8 mouse cellular contexts compared by ENCODE assay signal in genomic region chr6:125418744-125419143, GRCm38 (mm10). TPM values are rescaled to one million over a fixed set of nuclear protein-coding genes. Genes with fewer than 3 reads are reported as not detected.
A peak's percentile ranks its signal among the peaks of the same experiment; 100 is the strongest.
DNase-seq lines count a peak whose midpoint lies in the region; ATAC-seq and TF ChIP-seq lines count a peak whose summit lies in the region.

No protein-coding gene starts in this region.

- peak; percentile 93 for TF ChIP-seq CTCF in forebrain, postnatal 0 days (IDR thresholded peaks at IDR 0.05; ENCODE audit: low read depth)
- TF ChIP-seq CTCF in layer of hippocampus, adult 2 months (conservative IDR thresholded peaks at IDR 0.05), result peak; percentile 88
- peak; percentile 93 for TF ChIP-seq CTCF in lung, postnatal 0 days (IDR thresholded peaks at IDR 0.05)

- peak; percentile 94 for ATAC-seq in forebrain, postnatal 0 days
- ATAC-seq in hematopoietic stem cell, adult 5-6 weeks (replicated peaks in 1 of 2; ENCODE audit: insufficient read depth in 1 of 2, low FRiP score in 2 of 2, low TSS enrichment in 1 of 2, low read depth in 1 of 2, poor library complexity in 2 of 2, severe bottlenecking in 2 of 2), result peak; percentile 60 to 73
- ATAC-seq in lung, postnatal 0 days, result peak; percentile 78

- H3K27ac ChIP-seq in forebrain, postnatal 0 days (ENCODE audit: low read depth, low read length), result no peak overlapping the region
- H3K27ac ChIP-seq in layer of hippocampus, adult 2 months, result no peak overlapping the region
- H3K27ac ChIP-seq in lung, postnatal 0 days (ENCODE audit: low read length), result no peak overlapping the region

- H3K27me3 ChIP-seq in forebrain, postnatal 0 days (ENCODE audit: insufficient read depth, low read length), result no peaks in the 10 kb centered on the region
- no peaks in the 10 kb centered on the region for H3K27me3 ChIP-seq in lung, postnatal 0 days (replicated peaks; ENCODE audit: insufficient read depth, low read length)

- peak; percentile 71 for DNase-seq in MEL-GATA-1-ER (ENCODE audit: extremely low read depth, low read depth)
- peak; percentile 36 for DNase-seq in cerebellum, adult 11-12 months
- peak; percentile 92 for DNase-seq in forebrain, postnatal 0 days
- peak; percentile 66 to 91 for DNase-seq in layer of hippocampus, adult 2 months (ENCODE audit: low spot score in 2 of 2)
- peak; percentile 90 for DNase-seq in lung, postnatal 0 days (ENCODE audit: low spot score)
- DNase-seq in ovary, postnatal 14 days (ENCODE audit: low spot score), result peak; percentile 86
- DNase-seq in thymus, postnatal 10 days (ENCODE audit: low spot score in 2 of 2), result peak; percentile 40 to 85

- no peak overlapping the region for H3K4me2 ChIP-seq in forebrain, postnatal 0 days (ENCODE audit: low read depth)
- no peak overlapping the region for H3K4me2 ChIP-seq in lung, postnatal 0 days (replicated peaks; ENCODE audit: low read depth, low read length)

- no peak for TF ChIP-seq EP300 in lung, postnatal 0 days (IDR thresholded peaks at IDR 0.05)

- no peak overlapping the region for H3K9ac ChIP-seq in forebrain, postnatal 0 days
- no peak overlapping the region for H3K9ac ChIP-seq in lung, postnatal 0 days (replicated peaks; ENCODE audit: low read depth)

- no peak overlapping the region for H3K4me3 ChIP-seq in forebrain, postnatal 0 days (ENCODE audit: low read depth, low read length)
- no peak overlapping the region for H3K4me3 ChIP-seq in layer of hippocampus, adult 2 months
- no peak overlapping the region for H3K4me3 ChIP-seq in lung, postnatal 0 days (ENCODE audit: low read depth, low read length)

- H3K36me3 ChIP-seq in forebrain, postnatal 0 days (ENCODE audit: insufficient read depth), result no peaks in the 10 kb centered on the region
- no peaks in the 10 kb centered on the region for H3K36me3 ChIP-seq in lung, postnatal 0 days (ENCODE audit: insufficient read depth, low read length)

- 16% methylated on average over 9 of the region's 9 CpGs for WGBS in forebrain, postnatal 0 days
- WGBS in lung, postnatal 0 days, result 3% methylated on average over 9 of the region's 9 CpGs

- no peaks in the 10 kb centered on the region for H3K9me3 ChIP-seq in forebrain, postnatal 0 days (ENCODE audit: low read length)
- H3K9me3 ChIP-seq in lung, postnatal 0 days (ENCODE audit: low read length), result no peaks in the 10 kb centered on the region

- H3K4me1 ChIP-seq in forebrain, postnatal 0 days (ENCODE audit: insufficient read depth), result no peaks in the 10 kb centered on the region; the same call in 1 of the 2 replicates
- H3K4me1 ChIP-seq in lung, postnatal 0 days (ENCODE audit: insufficient read depth, low read depth, low read length), result no peaks in the 10 kb centered on the region; the same call in 1 of the 2 replicates

RNA-seq across cellular contexts. Expression of gene Plekhg6, which starts 38.2 kb away (rescaled TPM):
- 0.15 and 1.00 TPM in 2 replicates for total RNA-seq in forebrain, postnatal 0 days (2014; rRNA removed)
- polyA plus RNA-seq in forebrain, postnatal 0 days (2015; fragmentation: Nextera tagmentation; extraction: Ambion mirVana), result 0.16 TPM in 2 replicates
- total RNA-seq in hematopoietic stem cell, adult 5-6 weeks (2017), result 0.19 and 0.25 TPM in 2 replicates
- total RNA-seq in layer of hippocampus, adult 2 months (2021), result under 1 TPM in 1 of 2 experiments, not detected in 1; 0.17 TPM
- polyA plus RNA-seq in lung, postnatal 0 days (2015; fragmentation: Nextera tagmentation; extraction: Ambion mirVana), result 0.50 and 0.82 TPM in 2 replicates

Comparison
In these comparisons a context has a peak if more than half of its experiments do, and no peak if none do; other contexts are left out.
1. DNase-seq: peak in every context shown above with its lines; median percentile 92 in forebrain, postnatal 0 days; 90 in lung, postnatal 0 days; 86 in ovary, postnatal 14 days; 78 in layer of hippocampus, adult 2 months; 71 in MEL-GATA-1-ER; 62 in thymus, postnatal 10 days; 36 in cerebellum, adult 11-12 months.